Mouse (Mus musculus) brain, embryonic 18.5 days (tissue): ENCODE data around the gene D2hgdh.
A peak's percentile ranks its signal among the peaks of the same experiment; 100 is the strongest.

Source experiments
- DNase-seq: peaks from one replicate; pipeline ENCODE4 v3.0.0-alpha.2; 2012; ENCODE audit warnings: low read depth, low spot score

Gene D2hgdh

GRCm38 (mm10) chr1:93824609-93825008 is at the start of gene D2hgdh:
Gene D2hgdh (plus strand): TSS chr1:93824909.
- no peak for DNase-seq

DNA sequence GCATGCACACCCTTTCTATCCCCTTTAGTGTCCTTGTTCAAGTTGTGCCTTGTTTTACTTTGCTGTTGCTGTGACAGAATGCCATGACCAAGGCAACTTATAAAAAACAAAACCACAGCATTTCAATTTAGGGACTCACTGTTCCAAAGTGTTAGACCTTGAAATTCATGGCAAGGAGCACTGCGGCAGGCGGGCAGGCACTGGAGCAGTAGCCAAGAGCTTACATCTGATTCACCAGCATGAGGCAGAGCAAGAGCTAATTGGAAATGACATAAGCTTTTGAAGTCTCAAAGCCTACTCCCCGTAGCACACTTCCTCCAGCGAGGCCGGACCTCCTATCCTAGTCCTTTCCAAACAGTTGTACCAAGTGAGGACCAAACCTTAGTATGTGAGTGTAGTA is 48.0 kb upstream of the D2hgdh start:
- no peak for DNase-seq

DNA sequence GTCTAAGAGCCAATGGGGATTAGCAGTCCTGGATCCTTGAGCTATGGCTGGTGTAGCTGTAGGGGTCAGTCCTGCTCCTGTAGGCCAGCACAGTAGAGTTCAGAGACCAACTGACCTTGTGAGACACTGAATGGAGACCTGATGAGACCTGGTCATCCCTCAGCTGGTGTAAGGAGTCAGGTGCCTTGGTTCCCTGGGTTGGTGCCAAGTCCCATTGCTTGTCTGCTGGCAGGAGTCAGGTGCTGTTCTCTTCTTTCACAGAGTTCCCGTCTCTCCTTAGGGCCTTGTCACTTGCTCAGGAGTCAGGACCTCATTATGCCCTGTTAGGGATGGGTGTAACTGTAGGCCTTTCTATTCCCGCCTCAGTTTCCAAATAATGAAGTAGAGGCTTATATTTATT is 37.8 kb upstream of the D2hgdh start:
- no peak for DNase-seq

GRCm38 (mm10) chr1:93794526-93794925 is 30.2 kb upstream of the D2hgdh start:
- DNase-seq, result no peak

GRCm38 (mm10) chr1:93795886-93796285 is 28.8 kb upstream of the D2hgdh start:
- no peak for DNase-seq

DNA sequence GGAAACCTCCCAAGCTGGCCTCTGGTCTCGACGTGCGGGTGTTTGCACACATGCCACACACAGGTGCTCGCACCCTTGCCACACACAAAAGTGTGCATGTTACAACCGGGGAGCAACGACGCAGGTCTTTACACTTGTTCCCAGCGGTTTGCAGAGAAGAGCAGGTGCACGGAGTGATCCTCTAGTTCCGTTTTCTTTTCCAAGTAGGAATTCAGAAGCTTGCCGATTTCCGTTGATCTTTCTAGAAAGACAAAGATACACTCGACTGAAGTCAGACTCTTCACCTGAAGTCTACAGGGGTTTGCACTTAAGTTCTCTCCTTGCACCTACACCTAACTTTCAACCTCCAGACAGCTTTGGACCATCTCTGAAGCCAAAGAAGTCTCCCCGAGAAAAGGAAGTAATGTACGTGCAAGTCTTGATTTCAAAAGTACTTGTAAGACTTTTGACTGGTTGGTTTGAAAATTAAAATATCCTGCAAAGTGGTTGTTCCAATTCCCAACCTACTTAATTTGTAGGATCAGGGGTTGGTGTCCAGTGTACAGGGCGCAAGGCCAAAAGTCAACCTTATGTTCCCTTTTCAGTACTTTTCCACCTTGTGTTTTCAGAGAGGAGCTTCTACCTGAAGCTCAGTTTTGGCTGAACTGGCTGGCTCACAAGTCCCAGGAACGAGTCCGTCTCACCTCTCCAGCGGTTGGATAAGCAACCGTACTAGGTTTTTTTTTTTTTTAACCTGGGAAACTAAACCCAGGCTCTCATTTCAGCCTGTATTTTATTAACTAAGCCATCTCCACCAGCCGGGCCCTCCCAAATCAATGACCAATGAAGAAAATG is 23.8 kb upstream of the D2hgdh start:
- no peak for DNase-seq

DNA sequence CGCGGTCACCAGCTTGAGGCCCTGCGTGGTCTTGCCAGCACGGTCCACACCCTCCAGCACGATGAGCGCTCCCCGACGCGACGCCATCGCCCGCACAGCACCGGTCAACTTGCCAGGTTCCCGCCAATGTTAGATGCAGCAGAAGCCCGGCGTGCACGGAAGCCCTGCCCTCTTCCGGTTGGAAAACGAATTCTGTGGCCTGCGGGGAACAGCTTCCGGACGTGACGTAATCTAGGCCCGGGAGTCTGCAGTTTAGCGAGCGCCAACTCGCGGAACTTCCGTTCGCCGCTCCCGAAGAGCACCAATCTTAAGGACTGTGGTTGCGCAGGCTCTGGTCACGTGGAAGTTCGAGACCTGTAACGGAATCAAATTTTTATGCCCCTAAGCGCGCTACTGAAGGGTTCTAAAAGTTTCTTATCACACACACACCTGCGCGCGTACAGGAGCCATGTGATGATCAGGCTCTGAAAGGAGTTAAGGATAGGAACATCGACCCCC is 22.9 kb upstream of the D2hgdh start, which contains the start of gene Dtymk:
Dtymk (minus strand) TSS at position 194 of the 498 bp plus-strand sequence.
- DNase-seq, result peak; percentile 91

GRCm38 (mm10) chr1:93802771-93803170 is 21.9 kb upstream of the D2hgdh start:
- no peak for DNase-seq

DNA sequence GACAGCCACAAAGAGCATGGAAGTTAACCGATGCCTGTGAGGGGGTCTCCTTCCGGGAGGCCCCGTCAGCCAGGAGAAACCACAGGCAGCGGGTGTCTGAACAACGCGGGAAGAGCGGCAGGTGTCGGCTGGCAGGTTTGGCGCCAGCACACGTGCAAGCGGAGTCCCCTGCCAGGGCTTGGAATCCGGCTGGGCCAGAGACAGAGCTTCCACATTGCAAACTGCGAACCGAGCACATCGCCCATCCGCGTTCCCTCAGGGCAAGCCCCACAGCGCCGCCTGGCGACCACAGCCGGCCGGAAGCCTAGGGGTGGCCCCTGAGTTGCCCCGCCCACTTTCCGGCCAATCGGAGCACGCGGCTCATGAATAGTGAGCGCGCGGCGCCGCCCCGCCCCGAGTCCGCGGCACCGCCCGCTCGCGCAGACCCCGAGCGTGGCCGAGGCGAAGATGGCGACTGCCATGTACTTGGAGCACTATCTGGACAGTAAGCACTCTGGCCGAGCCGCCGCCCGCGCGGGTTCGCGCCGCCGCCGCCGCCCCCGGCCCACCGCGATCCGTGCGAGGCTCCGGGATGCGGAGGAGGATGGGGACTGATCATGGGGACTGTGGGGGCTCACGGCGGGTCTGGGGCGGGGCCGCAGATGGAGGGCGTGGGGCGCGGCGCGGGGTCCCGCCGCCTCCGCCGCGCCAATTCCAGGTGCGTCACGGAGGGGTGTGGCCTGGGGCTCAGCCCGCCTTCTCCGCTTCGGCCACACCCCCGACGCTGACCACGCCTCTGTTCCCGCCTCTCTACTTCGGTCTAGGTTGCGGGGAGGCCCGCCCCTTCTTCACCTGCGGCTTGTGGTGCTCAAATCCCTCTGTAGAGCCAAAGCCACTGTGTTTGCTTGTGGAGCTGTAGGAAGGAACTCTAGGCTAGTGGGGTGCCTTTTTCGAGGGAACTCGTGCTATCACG is 20.9 kb upstream of the D2hgdh start, which contains the start of gene Ing5:
Ing5 (plus strand) TSS at position 410 of the 952 bp plus-strand sequence.
- peak; percentile 91 for DNase-seq

GRCm38 (mm10) chr1:93804818-93805217 is 19.9 kb upstream of the D2hgdh start:
- DNase-seq, result no peak

- DNase-seq, result no peak
Measured at GRCm38 (mm10) chr1:93805221-93805951, 19.3 kb upstream of the D2hgdh start.

DNA sequence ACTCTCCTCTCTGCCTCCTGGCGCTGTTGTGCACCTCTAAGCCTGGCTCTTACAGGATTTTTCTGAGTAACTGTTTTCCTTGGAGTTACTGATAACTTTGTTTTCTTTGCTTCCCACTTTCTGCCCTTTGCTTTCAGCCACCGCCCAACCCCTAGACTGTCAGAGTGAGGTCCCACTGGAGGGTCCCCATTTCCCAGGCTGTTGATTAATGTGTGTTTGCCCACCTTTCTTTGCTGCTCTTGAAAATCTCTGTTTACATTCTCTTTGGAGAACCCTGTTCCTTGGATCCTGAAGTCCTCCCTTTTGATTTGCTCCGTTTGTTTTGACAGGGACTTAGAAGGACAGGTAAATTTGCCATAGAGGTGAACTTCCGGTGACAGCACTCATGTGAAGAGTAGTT is 15.8 kb upstream of the D2hgdh start:
- no peak for DNase-seq

GRCm38 (mm10) chr1:93810011-93810410 is 14.7 kb upstream of the D2hgdh start:
- no peak for DNase-seq

GRCm38 (mm10) chr1:93811495-93812039 is 13.1 kb upstream of the D2hgdh start:
- DNase-seq, result no peak

- no peak for DNase-seq
Measured at GRCm38 (mm10) chr1:93817823-93818532, 6.7 kb upstream of the D2hgdh start.

DNA sequence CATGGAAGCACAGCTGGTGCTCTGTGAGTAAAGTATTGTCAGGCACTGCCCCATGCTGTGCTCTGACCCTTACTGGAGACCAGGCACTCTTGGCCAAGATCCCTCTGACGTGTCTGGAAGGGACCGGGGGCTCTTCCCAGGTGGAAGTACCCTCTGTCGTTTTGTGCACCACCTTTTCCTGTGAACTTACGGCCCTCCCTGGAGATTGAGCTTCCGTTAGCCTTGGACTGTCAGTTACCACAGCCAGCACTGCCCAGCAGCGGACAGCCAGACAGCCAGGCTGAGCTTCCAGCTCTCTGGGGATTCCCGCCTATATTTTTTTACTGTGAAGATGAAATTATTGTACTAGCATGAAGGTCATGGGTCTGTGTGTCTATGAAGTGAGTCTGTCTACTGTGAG is 6.0 kb upstream of the D2hgdh start:
- no peak for DNase-seq

DNA sequence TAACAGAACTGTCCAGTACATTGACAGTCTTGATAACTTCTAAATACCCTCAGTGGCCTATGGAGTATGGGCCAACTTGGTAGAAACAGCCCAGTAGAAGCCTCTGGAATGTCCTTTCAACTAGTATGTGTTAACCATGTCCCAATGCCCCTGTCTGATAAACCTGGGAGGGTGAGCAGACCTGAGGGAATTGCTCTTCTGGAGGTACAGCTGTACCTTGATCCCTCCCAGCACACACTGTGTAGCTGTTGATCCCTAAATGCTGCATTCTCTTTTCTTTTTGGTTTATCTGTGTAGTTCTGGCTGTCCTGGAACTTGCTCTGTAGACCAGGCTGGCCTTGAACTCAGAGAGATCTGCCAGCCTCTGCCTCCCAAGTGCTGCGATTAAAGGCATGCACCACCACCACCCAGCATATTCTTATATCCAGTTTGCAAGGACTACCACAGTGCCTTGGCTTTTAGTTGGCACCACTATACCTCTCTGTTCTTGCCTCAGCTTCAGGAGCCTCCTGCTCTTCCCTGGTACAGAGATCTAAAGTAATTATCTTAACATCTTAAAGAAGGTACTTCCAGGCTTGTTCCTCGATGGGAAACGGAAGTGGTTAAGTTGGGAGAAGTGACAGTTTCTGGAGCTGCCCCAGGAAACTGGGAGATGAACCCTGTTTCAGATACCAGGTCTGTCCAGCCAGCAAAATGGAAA is 763 bp upstream of the D2hgdh start:
- no peak for DNase-seq

DNA sequence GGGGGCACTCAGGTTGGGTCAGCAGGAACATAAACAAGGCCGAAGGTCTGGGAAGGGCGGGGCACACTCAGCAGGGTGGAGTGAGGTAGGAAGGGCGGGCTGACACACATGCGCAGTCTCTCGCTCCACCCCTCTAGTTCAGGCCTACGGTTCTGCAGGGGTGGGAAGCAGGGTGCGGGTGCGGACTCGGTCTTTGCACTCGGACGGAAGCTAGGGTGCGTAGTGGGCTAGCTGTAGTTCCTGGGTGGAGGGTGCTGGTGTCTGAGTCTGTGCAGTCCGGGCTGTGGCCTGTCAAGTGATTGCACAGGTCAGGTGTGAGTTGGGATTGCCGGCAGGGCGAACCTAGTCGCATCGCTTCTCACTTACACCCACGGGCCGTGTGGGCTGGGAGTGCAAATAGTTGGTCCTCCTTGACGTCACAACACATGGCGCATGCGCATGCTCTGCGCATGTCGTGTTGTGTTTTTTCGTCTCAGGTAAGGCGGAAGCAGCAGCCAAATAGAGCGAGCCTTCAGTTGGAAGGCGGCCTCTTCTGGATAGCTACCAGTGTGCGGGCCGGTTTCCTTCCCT is 481 bp downstream of the D2hgdh start:
- peak; percentile 95 for DNase-seq

GRCm38 (mm10) chr1:93825771-93826539 is 1.2 kb downstream of the D2hgdh start:
- no peak for DNase-seq
